8 mouse cellular contexts compared by ENCODE assay signal in the genomic region with DNA sequence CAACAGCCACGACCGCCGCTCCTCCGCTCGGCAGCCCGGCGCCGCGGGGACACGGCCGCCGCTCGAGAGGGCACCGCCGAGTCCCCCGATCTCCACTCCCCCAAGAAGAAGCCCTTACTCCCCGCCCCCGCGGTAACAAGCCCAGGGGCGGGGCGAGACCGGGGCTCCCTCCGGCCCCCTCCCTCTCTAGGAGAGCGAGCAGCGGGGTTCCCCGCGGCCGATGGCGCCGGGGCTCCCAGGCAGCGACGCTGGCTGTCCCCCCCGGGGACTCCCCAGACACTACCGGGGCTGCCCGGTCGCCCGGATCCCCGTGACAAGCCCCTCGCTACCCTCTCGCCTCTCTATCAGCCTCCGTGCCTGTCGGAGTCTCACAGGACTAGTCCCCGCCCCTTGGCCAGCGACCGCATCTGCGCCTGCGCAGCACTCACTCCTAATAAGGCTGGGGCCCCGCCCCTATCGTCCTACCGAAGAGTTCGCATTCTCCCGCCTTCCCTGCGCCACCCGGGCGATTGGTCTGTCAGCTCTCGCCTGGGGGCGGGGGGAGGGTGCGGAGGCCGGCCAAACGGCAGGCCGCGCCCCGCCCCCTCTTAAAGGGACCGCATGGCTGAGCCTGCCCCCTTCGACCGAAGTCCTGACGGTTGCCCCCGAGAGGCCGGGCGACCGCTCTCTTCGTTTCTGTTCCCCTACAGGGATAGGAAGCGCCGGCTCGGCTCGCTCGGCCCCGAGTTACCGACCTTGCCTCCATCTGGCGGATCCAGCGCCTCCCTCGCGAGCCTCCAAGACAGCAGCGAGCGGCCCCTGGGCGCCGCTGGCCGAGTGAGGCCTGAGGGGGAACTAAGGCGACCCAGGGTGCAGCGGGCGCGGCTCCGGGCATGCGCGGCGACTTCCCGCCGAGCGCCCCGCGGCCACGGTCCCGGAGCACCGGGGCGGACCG. TPM values are rescaled to one million over a fixed set of nuclear protein-coding genes. Genes with fewer than 3 reads are reported as not detected.
DNase-seq lines count a peak whose midpoint lies in the region; ATAC-seq and TF ChIP-seq lines count a peak whose summit lies in the region.

A gene (minus strand): TSS at position 780 of the 934 bp plus-strand sequence.

- peak; percentile 24; the same call in 1 of the 2 replicates for TF ChIP-seq CTCF in gastrocnemius, adult 2 months (IDR thresholded peaks at IDR 0.05)
- no peak; the same call in 1 of the 2 replicates for TF ChIP-seq CTCF in hindbrain, postnatal 0 days (IDR thresholded peaks at IDR 0.05; ENCODE audit: low read depth)
- TF ChIP-seq CTCF in left cerebral cortex, adult 2 months (IDR thresholded peaks at IDR 0.05): no peak

- no peaks in the 10 kb centered on the region for H3K27me3 ChIP-seq in hindbrain, postnatal 0 days (ENCODE audit: insufficient read depth, low read length)

- H3K36me3 ChIP-seq in hindbrain, postnatal 0 days (ENCODE audit: insufficient read depth, low read length): no peaks in the 10 kb centered on the region

- peak; percentile 69 for ATAC-seq in common myeloid progenitor, adult 5-6 weeks (replicated peaks; ENCODE audit: low read depth, poor library complexity, severe bottlenecking)
- peak; percentile 94 for ATAC-seq in hindbrain, postnatal 0 days
- peak; percentile 77 for ATAC-seq in megakaryocyte, adult 5-6 weeks (ENCODE audit: poor library complexity, severe bottlenecking)

- peak within 1 kb of the TSS; percentile 99 for H3K27ac ChIP-seq in gastrocnemius, adult 2 months
- H3K27ac ChIP-seq in hindbrain, postnatal 0 days: peak within 1 kb of the TSS; percentile 86
- peak within 1 kb of the TSS; percentile 99 for H3K27ac ChIP-seq in left cerebral cortex, adult 2 months

- peak; percentile 100 for DNase-seq in ZHBTc4 (ENCODE audit: low read depth, low spot score)
- peak; percentile 100 for DNase-seq in gastrocnemius, adult 2 months
- DNase-seq in hindbrain, postnatal 0 days (ENCODE audit: low spot score): peak; percentile 100
- peak; percentile 100 for DNase-seq in left cerebral cortex, adult 2 months (ENCODE audit: extremely low spot score in 1 of 2, low spot score in 2 of 2)
- DNase-seq in right cerebral cortex, adult 2 months (ENCODE audit: low spot score in 2 of 2): peak; percentile 100
- DNase-seq in urinary bladder, postnatal 14 days (ENCODE audit: low spot score): peak; percentile 100

- WGBS in hindbrain, postnatal 0 days: under 1% methylated on average over 85 of the region's 106 CpGs

- H3K9ac ChIP-seq in hindbrain, postnatal 0 days (replicated peaks; ENCODE audit: low read length): peak within 1 kb of the TSS; percentile 80

- peak within 1 kb of the TSS; percentile 62 for H3K4me2 ChIP-seq in hindbrain, postnatal 0 days (ENCODE audit: low read depth, low read length)

- H3K4me3 ChIP-seq in gastrocnemius, adult 2 months: peak within 1 kb of the TSS; percentile 91
- peak within 1 kb of the TSS; percentile 99 for H3K4me3 ChIP-seq in hindbrain, postnatal 0 days (ENCODE audit: low read length)
- H3K4me3 ChIP-seq in left cerebral cortex, adult 2 months: peak within 1 kb of the TSS; percentile 73

- intact Hi-C loops in gastrocnemius, adult 2 months (cut with DNase I): loop anchor here (2.0 to 5.0 kb wide), 4 partner anchors 37 to 143 kb away; a partner anchor contains a TSS
- intact Hi-C loops in left cerebral cortex, adult 2 months (cut with DNase I): loop anchor here (1.0 to 5.0 kb wide), 3 partner anchors 39 to 142 kb away; a partner anchor contains a TSS

- no peaks in the 10 kb centered on the region for H3K9me3 ChIP-seq in hindbrain, postnatal 0 days (ENCODE audit: low read length)

- no peaks in the 10 kb centered on the region for H3K4me1 ChIP-seq in hindbrain, postnatal 0 days (ENCODE audit: insufficient read depth, low read length)

RNA-seq across cellular contexts. Expression of the gene that starts here (rescaled TPM):
- 65.9 and 66.7 TPM in 2 replicates for total RNA-seq in common myeloid progenitor, adult 5-6 weeks (2017)
- 10 to 100 TPM; 14.0 to 18.0 TPM for total RNA-seq in gastrocnemius, adult 2 months (2021)
- 5.2 and 6.1 TPM in 2 replicates for total RNA-seq in hindbrain, postnatal 0 days (2014; rRNA removed)
- 8.4 and 9.6 TPM in 2 replicates for polyA plus RNA-seq in hindbrain, postnatal 0 days (2015; fragmentation: Nextera tagmentation; extraction: Ambion mirVana)
- total RNA-seq in left cerebral cortex, adult 2 months (2021): 10 to 100 TPM; 52.8 to 56.0 TPM
- total RNA-seq in megakaryocyte, adult 5-6 weeks (2015): 51.2 and 52.0 TPM in 2 replicates
- total RNA-seq in megakaryocyte, adult 5-6 weeks (2017): 23.7 and 32.1 TPM in 2 replicates

Comparison
In these comparisons a context has a peak if more than half of its experiments do, and no peak if none do; other contexts are left out.
1. Peak in every context shown above with its lines: DNase-seq, ATAC-seq, H3K4me3 ChIP-seq and H3K27ac ChIP-seq.